Mouse (Mus musculus) G1E (cell line): ENCODE data around the gene Plxna2.

ENCODE experiments used
- CTCF ChIP-seq: IDR thresholded peaks from 2 replicates; pipeline ENCODE4 v1.5.1; 2012; ENCODE audit warnings: low read depth, low read length, inconsistent platforms, mixed read lengths
- GATA1 ChIP-seq: IDR thresholded peaks from 2 replicates; pipeline ENCODE4 v1.6.1; 2012; ENCODE audit warnings: borderline replicate concordance, low read length, inconsistent platforms, mixed read lengths
- POLR2AphosphoS5 ChIP-seq: IDR thresholded peaks from 2 replicates; pipeline ENCODE4 v1.6.1; 2012; ENCODE audit warnings: low read depth, low read length, inconsistent platforms; ENCODE audit not compliant: insufficient replicate concordance
- TAL1 ChIP-seq: conservative IDR thresholded peaks from 2 replicates; pipeline ENCODE4 v1.6.1; 2012; ENCODE audit warnings: low read depth, low read length, inconsistent platforms, mixed read lengths

GRCm38 (mm10) chr1:194627286-194627685, 9.3 kb downstream of the Plxna2 start:
- no peak for TF ChIP-seq GATA1
- no peak for TF ChIP-seq TAL1
- no peak for TF ChIP-seq CTCF
- TF ChIP-seq POLR2AphosphoS5: no peak
